Mouse (Mus musculus) heart, adult 2 months (tissue): ENCODE data around the gene Gm12845. TPM values are rescaled to one million over a fixed set of nuclear protein-coding genes. Genes with fewer than 3 reads are reported as not detected.

Experiments
- DNase-seq, 2 experiments: peaks; one replicate each; pipeline ENCODE4 v3.0.0; 2021
- H3K27ac ChIP-seq: fragments of 200-600 bp; 2 replicates; pipeline ENCODE4 v1.8.1; 2022
- H3K27me3 ChIP-seq: fragments of 200-500 bp; 2 replicates; pipeline ENCODE4 v1.6.1; 2012; ENCODE audit warnings: mild to moderate bottlenecking, low read length, inconsistent platforms, mixed read lengths; ENCODE audit not compliant: control insufficient read depth, insufficient read depth
- H3K36me3 ChIP-seq: fragments of 200-500 bp; 2 replicates; pipeline ENCODE4 v1.6.1; 2012; ENCODE audit warnings: low read length, inconsistent platforms; ENCODE audit not compliant: control insufficient read depth, insufficient read depth
- H3K4me1 ChIP-seq: fragments of 200-500 bp; 2 replicates; pipeline ENCODE4 v1.6.1; 2011; ENCODE audit warnings: low read length; ENCODE audit not compliant: control insufficient read depth, insufficient read depth
- H3K4me3 ChIP-seq: fragments of 200-600 bp; 2 replicates; pipeline ENCODE4 v1.8.1; 2022
- H3K79me2 ChIP-seq: fragments of 200-500 bp; replicated peaks from 2 replicates; pipeline ENCODE4 v1.6.1; 2012; ENCODE audit warnings: mild to moderate bottlenecking, inconsistent platforms, low read length, moderate library complexity, mixed read lengths; ENCODE audit not compliant: control insufficient read depth, insufficient read depth
- H3K9ac ChIP-seq: fragments of 200-500 bp; 2 replicates; pipeline ENCODE4 v1.6.1; 2012; ENCODE audit warnings: low read depth, mild to moderate bottlenecking, control low read depth, inconsistent platforms, low read length, mixed read lengths
- CTCF ChIP-seq: fragments of 200-600 bp; IDR thresholded peaks from 2 replicates; pipeline ENCODE4 v1.8.1; 2022; ENCODE audit warnings: antibody characterized with exemption, mild to moderate bottlenecking, moderate library complexity
- EP300 ChIP-seq: fragments of 200-500 bp; IDR thresholded peaks from 2 replicates; pipeline ENCODE4 v1.6.1; 2011; ENCODE audit warnings: low read depth, low read length, control low read depth; ENCODE audit not compliant: insufficient read depth
- POLR2A ChIP-seq: fragments of 200-500 bp; IDR thresholded peaks from 2 replicates; pipeline ENCODE4 v1.6.1; 2011; ENCODE audit warnings: mild to moderate bottlenecking, low read depth, low read length, control low read depth; ENCODE audit not compliant: insufficient read depth
- WGBS: fragments of 180-500 bp; shearing (Covaris S2); methylation state at CpG from one replicate; pipeline ENCODE4 v1.1.7; 2018; 5-methylcytosine and 5-hydroxymethylcytosine counted together
- intact Hi-C: fragments of 180-260 bp; cut with DNase I; formaldehyde crosslinking; loops from one replicate; pipeline ENCODE4 v1.15.1; 2025
- long read RNA-seq: library from polyadenylated mRNA; stranded (forward); transcript quantifications from one replicate; pipeline ENCODE4 v2.0.0, GENCODE M21; 2021
- polyA plus RNA-seq: library from polyadenylated mRNA; depleted of rRNA; stranded (reverse); fragments of >200 nt; gene quantifications from 2 replicates; pipeline ENCODE4 v1.2.3, GENCODE M21; 2012; rRNA removed
- total RNA-seq, 2 experiments: library from RNA; stranded (reverse); gene quantifications; 2 replicates each; pipeline ENCODE4 v1.2.3; 2021

The Gm12845 gene
- total RNA-seq (not detected), polyA plus RNA-seq (not detected in 2 replicates)
- long read RNA-seq = 0 reads

GRCm38 (mm10) chr4:117724112-117724511 lies at the start of gene Gm12845:
Gm12845 (plus strand) TSS chr4:117724412.
- H3K9ac ChIP-seq = no peak within 1 kb of the TSS
- intact Hi-C loops = no loop called here
- H3K4me3 ChIP-seq = no peak within 1 kb of the TSS
- DNase-seq = no peak
- H3K79me2 ChIP-seq = no peaks in the 10 kb centered on the region
- H3K36me3 ChIP-seq = no peaks in the 10 kb centered on the region
- no peaks in the 10 kb centered on the region for H3K27me3 ChIP-seq
- H3K27ac ChIP-seq = no peak within 1 kb of the TSS
- TF ChIP-seq EP300 (no peak), POLR2A (no peak), CTCF (no peak)
- no peaks in the 10 kb centered on the region for H3K4me1 ChIP-seq
- 74% methylated on average over 1 of the region's 1 CpGs for WGBS

GRCm38 (mm10) chr4:117676903-117677302 lies 47.3 kb upstream of the Gm12845 start:
- Histone ChIP-seq H3K27ac (no peak overlapping the region), H3K9ac (no peak overlapping the region), H3K4me3 (no peak overlapping the region), H3K36me3 (no peaks in the 10 kb centered on the region), H3K27me3 (no peaks in the 10 kb centered on the region), H3K4me1 (peaks cover 2% of the 10 kb centered on the region), H3K79me2 (no peaks in the 10 kb centered on the region)
- WGBS = 10% methylated on average over 3 of the region's 3 CpGs
- peak; percentile 64 to 75 for DNase-seq
- TF ChIP-seq EP300 (peak; percentile 84; the same call in 1 of the 2 replicates), POLR2A (no peak), CTCF (peak; percentile 90)
- intact Hi-C loops = loop anchor here (1.0 to 10.0 kb wide), 3 partner anchors 282 to 408 kb away; no protein-coding TSS in a partner anchor

GRCm38 (mm10) chr4:117680963-117681362 lies 43.2 kb upstream of the Gm12845 start:
- 67% methylated on average over 6 of the region's 6 CpGs for WGBS
- no peak for TF ChIP-seq CTCF
- no peak for TF ChIP-seq EP300
- no peak for TF ChIP-seq POLR2A
- no peak overlapping the region for H3K27ac ChIP-seq
- H3K27me3 ChIP-seq = no peaks in the 10 kb centered on the region
- H3K79me2 ChIP-seq = no peaks in the 10 kb centered on the region
- no peak for DNase-seq
- intact Hi-C loops = no loop called here
- peaks cover 2% of the 10 kb centered on the region for H3K4me1 ChIP-seq
- H3K36me3 ChIP-seq = no peaks in the 10 kb centered on the region
- H3K9ac ChIP-seq = no peak overlapping the region
- H3K4me3 ChIP-seq = no peak overlapping the region

- Histone ChIP-seq H3K27ac (peak within 1 kb of the TSS; percentile 88), H3K36me3 (no peaks in the 10 kb centered on the region), H3K9ac (peak within 1 kb of the TSS; percentile 90), H3K4me1 (peaks cover 2% of the 10 kb centered on the region), H3K4me3 (peak within 1 kb of the TSS; percentile 93), H3K79me2 (no peaks in the 10 kb centered on the region), H3K27me3 (no peaks in the 10 kb centered on the region)
- intact Hi-C loops = no loop called here
- DNase-seq = peak; percentile 82 to 89
- TF ChIP-seq POLR2A (no peak; the same call in none of the 2 replicates), EP300 (0 out of 2 replicates have a peak, but pooled peaks have one; percentile 61), CTCF (peak; percentile 32)
- under 1% methylated on average over 33 of the region's 33 CpGs for WGBS
Measured at GRCm38 (mm10) chr4:117681931-117682461, 42.2 kb upstream of the Gm12845 start, which contains the start of gene Dmap1. Dmap1 (minus strand) TSS chr4:117682273.

GRCm38 (mm10) chr4:117682463-117682862 lies 41.7 kb upstream of the Gm12845 start:
- peak overlapping the region; percentile 93 for H3K4me3 ChIP-seq
- H3K4me1 ChIP-seq = peaks cover 2% of the 10 kb centered on the region
- no peak overlapping the region for H3K9ac ChIP-seq

GRCm38 (mm10) chr4:117683048-117683768 lies 41.0 kb upstream of the Gm12845 start:
- WGBS = 61% methylated on average over 6 of the region's 6 CpGs
- Histone ChIP-seq H3K79me2 (no peaks in the 10 kb centered on the region), H3K9ac (no peak overlapping the region), H3K4me3 (no peak overlapping the region), H3K27ac (no peak overlapping the region), H3K4me1 (peaks cover 2% of the 10 kb centered on the region), H3K36me3 (no peaks in the 10 kb centered on the region), H3K27me3 (no peaks in the 10 kb centered on the region)
- TF ChIP-seq POLR2A (no peak), CTCF (no peak), EP300 (no peak)
- intact Hi-C loops = no loop called here
- DNase-seq = no peak

More at GRCm38 (mm10) chr4:117682463-117682862, 41.7 kb upstream of the Gm12845 start:
- intact Hi-C loops = no loop called here
- Histone ChIP-seq H3K27me3 (no peaks in the 10 kb centered on the region), H3K36me3 (no peaks in the 10 kb centered on the region), H3K27ac (peak overlapping the region; percentile 88), H3K79me2 (no peaks in the 10 kb centered on the region)
- DNase-seq = no peak
- TF ChIP-seq POLR2A = no peak
- TF ChIP-seq CTCF = no peak
- TF ChIP-seq EP300 = no peak
